In genomic region chr12:84941717-84942116, GRCm38 (mm10) we compare ENCODE assay signal across 28 mouse cellular contexts. TPM values are rescaled to one million over a fixed set of nuclear protein-coding genes. Genes with fewer than 3 reads are reported as not detected.
DNase-seq lines count a peak whose midpoint lies in the region; ATAC-seq lines count a peak whose summit lies in the region.
"Had no signal": no experiment of that assay in that cellular context is flagged by ENCODE, and none has a peak within 500 bp of the region (broad histone marks: within the 10 kb centered on the region; RNA-seq: fewer than 3 reads in every experiment).

No protein-coding gene starts in this region.

- peak; percentile 51 for DNase-seq in thymus, postnatal 0 days (ENCODE audit: low spot score)
- DNase-seq in thymus, postnatal 36 days = no peak
- DNase-seq in thymus, postnatal 14 days = peak; percentile 22
- DNase-seq in right cerebral cortex, postnatal 4 days = no peak
- no peak for DNase-seq in liver, embryonic 11.5 days (ENCODE audit: low spot score)
- DNase-seq: adrenal gland, adult 8-10 months; cerebellum, adult 8-10 months; cerebellum, postnatal 25 days; gastrocnemius, postnatal 25 days; heart, adult 2 months; heart, postnatal 14 days; kidney, adult 18-20 months; kidney, postnatal 25 days; lung, postnatal 4 days; retina, postnatal 1 day; right cerebral cortex, postnatal 14 days had no signal

- no peak overlapping the region for H3K9ac ChIP-seq in liver, embryonic 11.5 days (ENCODE audit: low read depth, low read length)
- no peak overlapping the region for H3K9ac ChIP-seq in forebrain, embryonic 13.5 days
- H3K9ac ChIP-seq: forebrain, embryonic 15.5 days; heart, embryonic 13.5 days; hindbrain, embryonic 15.5 days; kidney, embryonic 15.5 days; limb, embryonic 12.5 days; lung, embryonic 15.5 days; midbrain, embryonic 12.5 days had no signal

- WGBS in liver, embryonic 11.5 days = 89% methylated on average over 13 of the region's 13 CpGs
- WGBS in forebrain, embryonic 13.5 days = 95% methylated on average over 13 of the region's 13 CpGs

- H3K36me3 ChIP-seq in liver, embryonic 11.5 days (ENCODE audit: control insufficient read depth, insufficient read depth, low read length) = peaks cover 11% of the 10 kb centered on the region
- H3K36me3 ChIP-seq in forebrain, embryonic 13.5 days (ENCODE audit: poor library complexity, severe bottlenecking) = peaks cover 63% of the 10 kb centered on the region

- ATAC-seq in liver, embryonic 11.5 days (replicated peaks; ENCODE audit: low FRiP score) = no peak
- no peak for ATAC-seq in forebrain, embryonic 13.5 days
- ATAC-seq: forebrain, embryonic 15.5 days had no signal

- H3K27ac ChIP-seq in brown adipose tissue, adult 24 weeks (replicated peaks; ENCODE audit: low read depth, low read length) = 0 out of 2 replicates have a peak overlapping the region, but pooled peaks have one; percentile 10
- H3K27ac ChIP-seq in liver, embryonic 11.5 days (ENCODE audit: low read depth, low read length) = no peak overlapping the region
- no peak overlapping the region for H3K27ac ChIP-seq in forebrain, embryonic 13.5 days
- H3K27ac ChIP-seq: forebrain, embryonic 15.5 days; heart, adult 2 months; heart, embryonic 13.5 days; hindbrain, embryonic 10.5 days; hindbrain, embryonic 15.5 days; kidney, embryonic 15.5 days; left cerebral cortex, adult 2 months; limb, embryonic 12.5 days; lung, embryonic 15.5 days; midbrain, embryonic 12.5 days had no signal

- H3K9me3 ChIP-seq in liver, embryonic 11.5 days (ENCODE audit: control insufficient read depth, low read length) = no peaks in the 10 kb centered on the region
- no peaks in the 10 kb centered on the region for H3K9me3 ChIP-seq in forebrain, embryonic 13.5 days (replicated peaks)
- H3K9me3 ChIP-seq: forebrain, embryonic 15.5 days; heart, embryonic 13.5 days; hindbrain, embryonic 10.5 days; hindbrain, embryonic 15.5 days; kidney, embryonic 15.5 days; limb, embryonic 12.5 days; lung, embryonic 15.5 days; midbrain, embryonic 12.5 days had no signal

- peaks cover 11% of the 10 kb centered on the region for H3K4me1 ChIP-seq in brown adipose tissue, adult 24 weeks (ENCODE audit: control insufficient read depth, insufficient read depth, insufficient read length, low read length)
- peaks cover 13% of the 10 kb centered on the region for H3K4me1 ChIP-seq in liver, embryonic 11.5 days (replicated peaks; ENCODE audit: control insufficient read depth, insufficient read depth, low read length)
- no peaks in the 10 kb centered on the region for H3K4me1 ChIP-seq in forebrain, embryonic 13.5 days
- H3K4me1 ChIP-seq: forebrain, embryonic 15.5 days; hindbrain, embryonic 10.5 days; hindbrain, embryonic 15.5 days; kidney, embryonic 15.5 days; limb, embryonic 12.5 days; midbrain, embryonic 12.5 days had no signal

- no peaks in the 10 kb centered on the region for H3K27me3 ChIP-seq in liver, embryonic 11.5 days (replicated peaks; ENCODE audit: control insufficient read depth, insufficient read depth, low read length)
- H3K27me3 ChIP-seq in forebrain, embryonic 13.5 days = no peaks in the 10 kb centered on the region
- H3K27me3 ChIP-seq: forebrain, embryonic 15.5 days; heart, embryonic 13.5 days; hindbrain, embryonic 15.5 days; kidney, embryonic 15.5 days; limb, embryonic 12.5 days; lung, embryonic 15.5 days; megakaryocyte, embryonic 14.5 days; midbrain, embryonic 12.5 days had no signal

- no peak overlapping the region for H3K4me2 ChIP-seq in liver, embryonic 11.5 days
- no peak overlapping the region for H3K4me2 ChIP-seq in forebrain, embryonic 13.5 days
- H3K4me2 ChIP-seq: forebrain, embryonic 15.5 days; heart, embryonic 13.5 days; hindbrain, embryonic 15.5 days; kidney, embryonic 15.5 days; limb, embryonic 12.5 days; lung, embryonic 15.5 days; midbrain, embryonic 12.5 days had no signal

- H3K4me3 ChIP-seq in brown adipose tissue, adult 24 weeks (ENCODE audit: insufficient read depth, low read depth, low read length) = no peak overlapping the region
- no peak overlapping the region for H3K4me3 ChIP-seq in liver, embryonic 11.5 days (ENCODE audit: low read depth, low read length)
- no peak overlapping the region for H3K4me3 ChIP-seq in forebrain, embryonic 13.5 days
- H3K4me3 ChIP-seq: forebrain, embryonic 15.5 days; heart, adult 2 months; heart, embryonic 13.5 days; hindbrain, embryonic 10.5 days; hindbrain, embryonic 15.5 days; kidney, embryonic 15.5 days; left cerebral cortex, adult 2 months; limb, embryonic 12.5 days; lung, embryonic 15.5 days; megakaryocyte, embryonic 14.5 days; midbrain, embryonic 12.5 days had no signal

RNA-seq across cellular contexts. Expression of gene Fcf1, which starts 29.0 kb away (rescaled TPM):
- 209 and 211 TPM in 2 replicates for polyA plus RNA-seq in thymus, postnatal 0 days (2015; fragmentation: Nextera tagmentation; extraction: Ambion mirVana)
- 143 and 155 TPM in 2 replicates for polyA plus RNA-seq in brown adipose tissue, adult 24 weeks (2012; ENCODE audit: insufficient read depth, insufficient read length, missing spikeins)
- polyA plus RNA-seq in liver, embryonic 11.5 days (2014; fragmentation: Nextera tagmentation; extraction: Ambion mirVana) = 205 and 215 TPM in 2 replicates
- polyA plus RNA-seq in forebrain, embryonic 13.5 days (2015; fragmentation: Nextera tagmentation; extraction: Ambion mirVana) = 146 and 167 TPM in 2 replicates

RNA-seq across cellular contexts. Expression of gene Arel1, which starts 29.0 kb away (rescaled TPM):
- polyA plus RNA-seq in thymus, postnatal 0 days (2015; fragmentation: Nextera tagmentation; extraction: Ambion mirVana) = 11.9 and 13.0 TPM in 2 replicates
- polyA plus RNA-seq in brown adipose tissue, adult 24 weeks (2012; ENCODE audit: insufficient read depth, insufficient read length, missing spikeins) = 12.1 and 19.3 TPM in 2 replicates
- 19.6 and 22.9 TPM in 2 replicates for polyA plus RNA-seq in liver, embryonic 11.5 days (2014; fragmentation: Nextera tagmentation; extraction: Ambion mirVana)
- polyA plus RNA-seq in forebrain, embryonic 13.5 days (2015; fragmentation: Nextera tagmentation; extraction: Ambion mirVana) = 22.1 and 26.7 TPM in 2 replicates

RNA-seq across cellular contexts. Expression of gene Ylpm1, which starts 54.4 kb away (rescaled TPM):
- 20.1 and 23.5 TPM in 2 replicates for polyA plus RNA-seq in thymus, postnatal 0 days (2015; fragmentation: Nextera tagmentation; extraction: Ambion mirVana)
- polyA plus RNA-seq in brown adipose tissue, adult 24 weeks (2012; ENCODE audit: insufficient read depth, insufficient read length, missing spikeins) = 13.4 and 13.5 TPM in 2 replicates
- polyA plus RNA-seq in liver, embryonic 11.5 days (2014; fragmentation: Nextera tagmentation; extraction: Ambion mirVana) = 25.5 and 30.7 TPM in 2 replicates
- polyA plus RNA-seq in forebrain, embryonic 13.5 days (2015; fragmentation: Nextera tagmentation; extraction: Ambion mirVana) = 41.6 and 45.1 TPM in 2 replicates

Comparison
In these comparisons a context has a peak if more than half of its experiments do, and no peak if none do; other contexts are left out.
1. DNase-seq: peak in thymus, postnatal 0 days (single experiment) and thymus, postnatal 14 days (single experiment); none in thymus, postnatal 36 days (0 of 2), right cerebral cortex, postnatal 4 days (single experiment) and liver, embryonic 11.5 days (single experiment).